Mouse (Mus musculus) adrenal gland, postnatal 14 days (tissue): ENCODE measurements around the gene Wdfy4. TPM values are rescaled to one million over a fixed set of nuclear protein-coding genes. Genes with fewer than 3 reads are reported as not detected.

Source experiments
- DNase-seq: peaks from one replicate; pipeline ENCODE4 v3.0.0; 2021; ENCODE audit warnings: mixed read lengths
- total RNA-seq: library from RNA; stranded (reverse); gene quantifications from 2 replicates; pipeline ENCODE4 v1.2.3, GENCODE M21; 2021

Wdfy4 gene
- total RNA-seq, 1 experiment from 2014 or later: 2.6 TPM

GRCm38 (mm10) chr14:33189849-33190423, 4.6 kb upstream of the Wdfy4 start:
- no peak for DNase-seq

- DNase-seq: no peak
Measured at GRCm38 (mm10) chr14:33189230-33189629, 3.9 kb upstream of the Wdfy4 start.

- DNase-seq: no peak
Measured at GRCm38 (mm10) chr14:33187201-33187600, 1.9 kb upstream of the Wdfy4 start.

- no peak for DNase-seq
Measured at GRCm38 (mm10) chr14:33180102-33180501, 5.2 kb downstream of the Wdfy4 start.

- no peak for DNase-seq
Measured at GRCm38 (mm10) chr14:33175059-33175821, 10.1 kb downstream of the Wdfy4 start.

- DNase-seq: no peak
Measured at GRCm38 (mm10) chr14:33171942-33172341, 13.4 kb downstream of the Wdfy4 start.

- DNase-seq: no peak
Measured at GRCm38 (mm10) chr14:33168750-33169149, 16.6 kb downstream of the Wdfy4 start.

- no peak for DNase-seq
Measured at GRCm38 (mm10) chr14:33162238-33162637, 23.1 kb downstream of the Wdfy4 start.

GRCm38 (mm10) chr14:33158268-33158667, 27.0 kb downstream of the Wdfy4 start:
- no peak for DNase-seq

GRCm38 (mm10) chr14:33152941-33153340, 32.4 kb downstream of the Wdfy4 start:
- DNase-seq: peak; percentile 9

GRCm38 (mm10) chr14:33146287-33146686, 39.0 kb downstream of the Wdfy4 start:
- no peak for DNase-seq

- DNase-seq: no peak
Measured at GRCm38 (mm10) chr14:33136843-33137242, 48.5 kb downstream of the Wdfy4 start.

GRCm38 (mm10) chr14:33135170-33135569, 50.1 kb downstream of the Wdfy4 start:
- no peak for DNase-seq

- no peak for DNase-seq
Measured at GRCm38 (mm10) chr14:33131044-33131758, 54.1 kb downstream of the Wdfy4 start.

GRCm38 (mm10) chr14:33116590-33116989, 68.7 kb downstream of the Wdfy4 start:
- no peak for DNase-seq

GRCm38 (mm10) chr14:33104809-33105208, 80.5 kb downstream of the Wdfy4 start:
- DNase-seq: no peak

- no peak for DNase-seq
Measured at GRCm38 (mm10) chr14:33101609-33102008, 83.7 kb downstream of the Wdfy4 start.

GRCm38 (mm10) chr14:33099926-33100325, 85.4 kb downstream of the Wdfy4 start:
- no peak for DNase-seq

- DNase-seq: no peak
Measured at GRCm38 (mm10) chr14:33099111-33099510, 86.2 kb downstream of the Wdfy4 start.

- no peak for DNase-seq
Measured at GRCm38 (mm10) chr14:33096462-33096861, 88.8 kb downstream of the Wdfy4 start.

- no peak for DNase-seq
Measured at GRCm38 (mm10) chr14:33083326-33083725, 102.0 kb downstream of the Wdfy4 start.

- no peak for DNase-seq
Measured at GRCm38 (mm10) chr14:33082301-33082700, 103.0 kb downstream of the Wdfy4 start.

- no peak for DNase-seq
Measured at GRCm38 (mm10) chr14:33081370-33081860, 103.9 kb downstream of the Wdfy4 start.
